Mouse (Mus musculus): Measurements from ENCODE around the gene Wfdc6b.

DNA sequence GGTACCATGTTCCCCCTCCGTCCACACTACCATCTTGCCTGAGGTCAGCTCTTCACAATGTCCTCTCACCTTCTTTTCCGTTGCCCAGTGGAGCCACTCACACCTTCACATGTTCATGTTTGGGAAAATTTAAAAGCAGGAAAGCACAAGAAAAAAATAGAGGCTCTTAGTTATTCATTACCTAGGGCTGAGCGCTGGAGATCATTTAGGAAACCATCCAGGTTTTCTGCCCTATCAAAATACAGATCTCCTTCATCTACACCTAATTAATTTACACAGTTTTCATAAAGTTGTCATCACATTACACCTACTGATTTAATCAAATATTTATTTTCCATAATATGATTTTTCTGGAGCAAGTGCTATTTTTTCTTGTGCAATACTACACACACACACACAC is 25.4 kb downstream of the Wfdc6b start, which contains the start of gene Wfdc16:
- TF ChIP-seq CTCF (IDR thresholded peaks at IDR 0.05; ENCODE audit: extremely low read depth, insufficient read length, insufficient replicate concordance, low read depth, low read length) (no peak), POLR2A (IDR thresholded peaks at IDR 0.05; ENCODE audit: low read depth, low read length) (no peak)

Measured in small intestine, adult 2 months (tissue).